Mouse (Mus musculus) midbrain, embryonic 15.5 days (tissue): ENCODE measurements around the gene Sdccag8. TPM values are rescaled to one million over a fixed set of nuclear protein-coding genes. Genes with fewer than 3 reads are reported as not detected.
A peak's percentile ranks its signal among the peaks of the same experiment; 100 is the strongest.

Source experiments
- ATAC-seq: fragments of 200-750 bp; cut with Nextera tagmentation; replicated peaks from 2 replicates; pipeline ENCODE4 v1.8.0; 2017; ENCODE audit warnings: moderate TSS enrichment
- H3K27ac ChIP-seq: fragments of 300-500 bp; sonication (generic); 2 replicates; pipeline ENCODE4 v1.5.1; 2015; ENCODE audit warnings: mild to moderate bottlenecking, inconsistent platforms
- H3K27me3 ChIP-seq: fragments of 300-500 bp; sonication (generic); replicated peaks from 2 replicates; pipeline ENCODE4 v1.6.1; 2015; ENCODE audit warnings: inconsistent platforms
- H3K36me3 ChIP-seq: fragments of 300-500 bp; sonication (generic); replicated peaks from 2 replicates; pipeline ENCODE4 v1.6.1; 2015; ENCODE audit warnings: inconsistent platforms
- H3K4me1 ChIP-seq: fragments of 300-500 bp; sonication (generic); 2 replicates; pipeline ENCODE4 v1.6.1; 2015; ENCODE audit warnings: inconsistent platforms
- H3K4me2 ChIP-seq: fragments of 300-500 bp; sonication (generic); 2 replicates; pipeline ENCODE4 v1.6.1; 2015; ENCODE audit warnings: inconsistent platforms, mild to moderate bottlenecking, moderate library complexity
- H3K4me3 ChIP-seq: fragments of 300-500 bp; sonication (generic); 2 replicates; pipeline ENCODE4 v1.5.1; 2015; ENCODE audit warnings: mild to moderate bottlenecking, inconsistent platforms
- H3K9ac ChIP-seq: fragments of 300-500 bp; sonication (generic); 2 replicates; pipeline ENCODE4 v1.6.1; 2015; ENCODE audit warnings: mild to moderate bottlenecking, inconsistent platforms
- H3K9me3 ChIP-seq: fragments of 300-500 bp; sonication (generic); 2 replicates; pipeline ENCODE4 v1.6.1; 2016; ENCODE audit warnings: inconsistent platforms
- WGBS: fragments of 180-500 bp; shearing (Covaris S2); methylation state at CpG from one replicate; pipeline ENCODE4 v1.1.7; 2015; ENCODE audit warnings: mixed read lengths; 5-methylcytosine and 5-hydroxymethylcytosine counted together
- polyA plus RNA-seq: library from polyadenylated mRNA; unstranded; fragments of >200 nt; fragmentation: Nextera tagmentation; extraction: Ambion mirVana; gene quantifications from 2 replicates; pipeline ENCODE4 v1.2.1, GENCODE M21; 2015

Gene Sdccag8
- polyA plus RNA-seq, 1 experiment from 2014 or later, result 28.2 TPM

GRCm38 (mm10) chr1:176997254-176997653 is 182.8 kb downstream of the Sdccag8 start:
- no peak for ATAC-seq
- Histone ChIP-seq H3K9me3 (no peaks in the 10 kb centered on the region), H3K9ac (no peak overlapping the region), H3K4me3 (no peak overlapping the region), H3K36me3 (no peaks in the 10 kb centered on the region), H3K27me3 (no peaks in the 10 kb centered on the region), H3K4me1 (peaks cover 58% of the 10 kb centered on the region), H3K27ac (peak overlapping the region; percentile 65), H3K4me2 (peak overlapping the region; percentile 49)
- 17% methylated on average over 6 of the region's 6 CpGs for WGBS

- H3K27me3 ChIP-seq, result no peaks in the 10 kb centered on the region
- H3K9ac ChIP-seq, result 0 out of 2 replicates have a peak overlapping the region, but pooled peaks have one; percentile 14
- H3K4me1 ChIP-seq, result peaks cover 59% of the 10 kb centered on the region
- H3K27ac ChIP-seq, result peak overlapping the region; percentile 65
- WGBS, result 19% methylated on average over 33 of the region's 33 CpGs
- no peaks in the 10 kb centered on the region for H3K9me3 ChIP-seq
- H3K4me3 ChIP-seq, result 0 out of 2 replicates have a peak overlapping the region, but pooled peaks have one; percentile 4
- peak overlapping the region; percentile 49 for H3K4me2 ChIP-seq
- H3K36me3 ChIP-seq, result no peaks in the 10 kb centered on the region
- peak; percentile 28; the same call in 1 of the 2 replicates for ATAC-seq
Observed at GRCm38 (mm10) chr1:176997711-176998689, 183.5 kb downstream of the Sdccag8 start.

- Histone ChIP-seq H3K27ac (peak overlapping the region; percentile 48; the same call in 1 of the 2 replicates), H3K4me3 (no peak overlapping the region), H3K4me1 (peaks cover 64% of the 10 kb centered on the region), H3K9ac (no peak overlapping the region), H3K9me3 (no peaks in the 10 kb centered on the region), H3K36me3 (no peaks in the 10 kb centered on the region), H3K27me3 (no peaks in the 10 kb centered on the region), H3K4me2 (no peak overlapping the region)
- peak; percentile 64 for ATAC-seq
- 8% methylated on average over 6 of the region's 6 CpGs for WGBS
Observed at GRCm38 (mm10) chr1:176999011-176999410, 184.6 kb downstream of the Sdccag8 start.

GRCm38 (mm10) chr1:177002951-177003350 is 188.5 kb downstream of the Sdccag8 start:
- Histone ChIP-seq H3K9ac (no peak overlapping the region), H3K4me3 (no peak overlapping the region), H3K27me3 (no peaks in the 10 kb centered on the region), H3K27ac (no peak overlapping the region), H3K9me3 (no peaks in the 10 kb centered on the region), H3K36me3 (no peaks in the 10 kb centered on the region), H3K4me2 (no peak overlapping the region), H3K4me1 (peaks cover 29% of the 10 kb centered on the region)
- no peak for ATAC-seq
- 25% methylated on average over 6 of the region's 6 CpGs for WGBS

GRCm38 (mm10) chr1:177004041-177004741 is 189.7 kb downstream of the Sdccag8 start:
- H3K27ac ChIP-seq, result no peak overlapping the region

GRCm38 (mm10) chr1:177007405-177007804 is 192.9 kb downstream of the Sdccag8 start:
- no peak for ATAC-seq
- no peaks in the 10 kb centered on the region for H3K9me3 ChIP-seq
- H3K36me3 ChIP-seq, result no peaks in the 10 kb centered on the region
- 88% methylated on average over 3 of the region's 3 CpGs for WGBS
- H3K4me2 ChIP-seq, result no peak overlapping the region
- no peak overlapping the region for H3K4me3 ChIP-seq
- no peaks in the 10 kb centered on the region for H3K27me3 ChIP-seq
- H3K4me1 ChIP-seq, result peaks cover 31% of the 10 kb centered on the region
- no peak overlapping the region for H3K9ac ChIP-seq
- H3K27ac ChIP-seq, result no peak overlapping the region

More at GRCm38 (mm10) chr1:177004041-177004741, 189.7 kb downstream of the Sdccag8 start:
- WGBS, result 59% methylated on average over 4 of the region's 4 CpGs
- H3K4me3 ChIP-seq, result no peak overlapping the region
- peaks cover 18% of the 10 kb centered on the region for H3K4me1 ChIP-seq
- H3K9me3 ChIP-seq, result no peaks in the 10 kb centered on the region
- no peaks in the 10 kb centered on the region for H3K36me3 ChIP-seq
- no peak overlapping the region for H3K4me2 ChIP-seq
- no peak overlapping the region for H3K9ac ChIP-seq
- peak; percentile 37; the same call in 1 of the 2 replicates for ATAC-seq
- H3K27me3 ChIP-seq, result no peaks in the 10 kb centered on the region

GRCm38 (mm10) chr1:177008777-177009176 is 194.3 kb downstream of the Sdccag8 start:
- WGBS, result 75% methylated on average over 1 of the region's 1 CpGs
- Histone ChIP-seq H3K9me3 (no peaks in the 10 kb centered on the region), H3K4me3 (no peak overlapping the region), H3K36me3 (no peaks in the 10 kb centered on the region), H3K27ac (no peak overlapping the region), H3K4me2 (no peak overlapping the region), H3K4me1 (peaks cover 24% of the 10 kb centered on the region), H3K27me3 (no peaks in the 10 kb centered on the region), H3K9ac (no peak overlapping the region)
- ATAC-seq, result no peak

- 19% methylated on average over 3 of the region's 3 CpGs for WGBS
- Histone ChIP-seq H3K4me3 (no peak overlapping the region), H3K27ac (peak overlapping the region; percentile 48; the same call in 1 of the 2 replicates), H3K4me1 (peaks cover 24% of the 10 kb centered on the region), H3K27me3 (no peaks in the 10 kb centered on the region), H3K9me3 (no peaks in the 10 kb centered on the region), H3K4me2 (no peak overlapping the region), H3K36me3 (no peaks in the 10 kb centered on the region), H3K9ac (no peak overlapping the region)
- peak; percentile 41 for ATAC-seq
Observed at GRCm38 (mm10) chr1:177010041-177010440, 195.6 kb downstream of the Sdccag8 start.

GRCm38 (mm10) chr1:177010607-177011302 is 196.3 kb downstream of the Sdccag8 start:
- ATAC-seq, result peak; percentile 23
- H3K27ac ChIP-seq, result peak overlapping the region; percentile 48
- H3K36me3 ChIP-seq, result no peaks in the 10 kb centered on the region
- no peak overlapping the region for H3K4me3 ChIP-seq
- H3K9me3 ChIP-seq, result no peaks in the 10 kb centered on the region
- H3K9ac ChIP-seq, result no peak overlapping the region
- peaks cover 24% of the 10 kb centered on the region for H3K4me1 ChIP-seq
- H3K27me3 ChIP-seq, result no peaks in the 10 kb centered on the region
- no peak overlapping the region for H3K4me2 ChIP-seq
- WGBS, result 32% methylated on average over 6 of the region's 6 CpGs

- no peak for ATAC-seq
- Histone ChIP-seq H3K4me3 (no peak overlapping the region), H3K4me1 (peaks cover 32% of the 10 kb centered on the region), H3K9ac (no peak overlapping the region), H3K36me3 (no peaks in the 10 kb centered on the region), H3K27me3 (no peaks in the 10 kb centered on the region), H3K9me3 (no peaks in the 10 kb centered on the region), H3K27ac (no peak overlapping the region), H3K4me2 (no peak overlapping the region)
- WGBS, result 78% methylated on average over 13 of the region's 13 CpGs
Observed at GRCm38 (mm10) chr1:177011688-177012087, 197.2 kb downstream of the Sdccag8 start.

- no peak for ATAC-seq
Observed at GRCm38 (mm10) chr1:177012774-177013173, 198.3 kb downstream of the Sdccag8 start.

GRCm38 (mm10) chr1:177013313-177013712 is 198.9 kb downstream of the Sdccag8 start:
- no peak overlapping the region for H3K9ac ChIP-seq
- peaks cover 34% of the 10 kb centered on the region for H3K4me1 ChIP-seq
- H3K9me3 ChIP-seq, result no peaks in the 10 kb centered on the region
- H3K4me3 ChIP-seq, result no peak overlapping the region
- no peaks in the 10 kb centered on the region for H3K27me3 ChIP-seq
- H3K27ac ChIP-seq, result no peak overlapping the region
- ATAC-seq, result no peak
- no peak overlapping the region for H3K4me2 ChIP-seq
- 88% methylated on average over 1 of the region's 1 CpGs for WGBS
- no peaks in the 10 kb centered on the region for H3K36me3 ChIP-seq

More at GRCm38 (mm10) chr1:177012774-177013173, 198.3 kb downstream of the Sdccag8 start:
- 54% methylated on average over 3 of the region's 3 CpGs for WGBS
- H3K27me3 ChIP-seq, result no peaks in the 10 kb centered on the region
- H3K4me2 ChIP-seq, result no peak overlapping the region
- H3K9ac ChIP-seq, result no peak overlapping the region
- H3K4me1 ChIP-seq, result peaks cover 34% of the 10 kb centered on the region
- no peak overlapping the region for H3K27ac ChIP-seq
- H3K36me3 ChIP-seq, result no peaks in the 10 kb centered on the region
- H3K9me3 ChIP-seq, result no peaks in the 10 kb centered on the region
- no peak overlapping the region for H3K4me3 ChIP-seq
